Mouse (Mus musculus): ENCODE data around the gene Pkmyt1. TPM values are rescaled to one million over a fixed set of nuclear protein-coding genes. Genes with fewer than 3 reads are reported as not detected.

Pkmyt1 gene
- polyA plus RNA-seq, 1 experiment from 2014 or later = 13.9 TPM

DNA sequence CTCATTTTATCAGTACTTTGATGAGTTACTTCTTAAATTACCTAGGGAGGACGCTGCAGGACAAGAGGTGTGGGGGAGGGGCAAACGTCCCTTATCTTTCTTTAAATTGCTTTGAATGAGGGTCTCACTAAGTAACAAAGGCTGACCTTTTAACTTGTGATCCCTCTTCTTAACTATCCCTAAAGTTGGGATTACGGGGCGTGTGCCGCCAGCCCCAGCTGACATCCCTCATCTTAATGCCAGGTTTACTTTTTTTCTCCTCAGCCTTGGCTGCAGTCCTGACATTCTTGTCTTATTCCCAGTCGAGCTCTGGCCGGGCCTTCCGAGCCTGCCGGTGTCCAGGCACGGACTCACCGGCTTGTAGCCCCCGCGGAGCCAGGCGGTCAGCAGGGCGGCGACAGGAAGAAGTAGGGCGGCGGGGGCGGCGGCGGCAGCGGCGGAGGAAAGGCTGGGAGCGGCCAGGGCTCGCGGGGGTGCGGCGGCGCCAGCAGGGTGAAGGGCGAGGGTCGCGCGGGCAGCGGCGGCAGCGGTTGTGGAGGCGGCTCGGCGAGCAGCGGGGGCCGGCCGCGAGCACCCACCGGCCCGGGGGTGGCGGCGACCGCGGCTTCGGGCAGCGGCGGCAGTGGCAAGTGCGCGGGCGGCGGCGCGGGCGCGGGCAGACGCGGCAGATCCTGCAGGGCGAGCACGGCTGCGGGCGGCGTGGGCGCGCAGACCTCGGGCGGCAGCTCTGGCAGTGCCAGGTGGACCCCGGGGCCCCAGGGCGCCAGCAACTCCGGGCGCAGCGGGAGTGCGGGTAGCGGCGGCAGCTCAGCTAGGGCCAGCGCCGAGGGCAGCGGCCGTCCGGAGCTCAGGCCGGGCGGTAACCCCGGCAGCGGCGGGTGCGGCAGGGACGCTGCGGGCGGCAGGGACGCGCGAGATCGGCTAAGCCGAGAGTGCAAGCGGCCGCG is 26.7 kb upstream of the Pkmyt1 start:
- peak overlapping the region; percentile 41; the same call in 1 of the 2 replicates for H3K9ac ChIP-seq (replicated peaks)
- peaks cover 38% of the 10 kb centered on the region for H3K27me3 ChIP-seq (ENCODE audit: insufficient read depth, low read length)
- peaks cover 4% of the 10 kb centered on the region; the same call in 1 of the 2 replicates for H3K4me1 ChIP-seq (ENCODE audit: insufficient read depth)
- H3K4me3 ChIP-seq (ENCODE audit: low read depth, low read length) = peak overlapping the region; percentile 60
- WGBS (ENCODE audit: insufficient replicate concordance) = 2% methylated on average over 56 of the region's 101 CpGs
- no peak overlapping the region for H3K27ac ChIP-seq (ENCODE audit: low read depth)
- H3K4me2 ChIP-seq (ENCODE audit: low read depth, low read length) = peak overlapping the region; percentile 93
- TF ChIP-seq EP300 (IDR thresholded peaks at IDR 0.05; ENCODE audit: low read depth) (no peak), CTCF (IDR thresholded peaks at IDR 0.05; ENCODE audit: low read depth) (no peak)
- ATAC-seq (peak; percentile 76), DNase-seq (no peak)
- no peaks in the 10 kb centered on the region for H3K9me3 ChIP-seq (ENCODE audit: low read length)
- no peaks in the 10 kb centered on the region for H3K36me3 ChIP-seq (replicated peaks; ENCODE audit: insufficient read depth, low read length)

GRCm38 (mm10) chr17:23700079-23700478 is 26.1 kb upstream of the Pkmyt1 start:
- Histone ChIP-seq H3K4me1 (ENCODE audit: insufficient read depth) (peaks cover 4% of the 10 kb centered on the region; the same call in 1 of the 2 replicates), H3K4me2 (ENCODE audit: low read depth, low read length) (peak overlapping the region; percentile 93), H3K27ac (ENCODE audit: low read depth) (no peak overlapping the region), H3K4me3 (ENCODE audit: low read depth, low read length) (peak overlapping the region; percentile 60), H3K36me3 (replicated peaks; ENCODE audit: insufficient read depth, low read length) (no peaks in the 10 kb centered on the region), H3K9ac (replicated peaks) (no peak overlapping the region), H3K9me3 (ENCODE audit: low read length) (no peaks in the 10 kb centered on the region), H3K27me3 (ENCODE audit: insufficient read depth, low read length) (peaks cover 41% of the 10 kb centered on the region)
- TF ChIP-seq CTCF (IDR thresholded peaks at IDR 0.05; ENCODE audit: low read depth) (peak; percentile 76), EP300 (IDR thresholded peaks at IDR 0.05; ENCODE audit: low read depth) (no peak)
- 1% methylated on average over 13 of the region's 28 CpGs for WGBS (ENCODE audit: insufficient replicate concordance)
- DNase-seq (peak; percentile 79), ATAC-seq (peak; percentile 99)

DNA sequence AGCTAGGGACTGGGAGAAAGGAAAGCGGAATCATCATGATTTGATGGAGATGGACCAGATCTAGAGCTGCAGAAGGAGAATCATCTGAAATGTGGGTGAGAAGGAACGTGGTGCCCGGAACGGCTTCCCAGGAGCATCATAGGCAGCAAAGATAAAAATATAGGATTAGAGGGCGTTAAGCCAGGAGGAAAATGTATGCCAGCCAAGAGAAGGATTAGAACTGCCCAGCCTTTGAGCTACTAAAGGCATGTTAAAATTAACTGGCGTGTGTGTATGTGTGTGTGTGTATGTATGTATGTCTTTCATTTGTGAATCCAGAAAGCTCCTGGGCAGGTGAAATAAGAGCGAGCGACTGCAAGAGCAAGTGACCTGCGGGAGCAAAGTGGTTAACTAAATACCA is 22.8 kb upstream of the Pkmyt1 start:
- Histone ChIP-seq H3K27me3 (ENCODE audit: insufficient read depth, low read length) (peaks cover 36% of the 10 kb centered on the region), H3K36me3 (replicated peaks; ENCODE audit: insufficient read depth, low read length) (no peaks in the 10 kb centered on the region), H3K27ac (ENCODE audit: low read depth) (no peak overlapping the region), H3K4me1 (ENCODE audit: insufficient read depth) (peaks cover 4% of the 10 kb centered on the region; the same call in 1 of the 2 replicates), H3K9ac (replicated peaks) (no peak overlapping the region), H3K4me3 (ENCODE audit: low read depth, low read length) (no peak overlapping the region), H3K4me2 (ENCODE audit: low read depth, low read length) (no peak overlapping the region), H3K9me3 (ENCODE audit: low read length) (no peaks in the 10 kb centered on the region)
- WGBS (ENCODE audit: insufficient replicate concordance) = 79% methylated on average over 9 of the region's 9 CpGs
- TF ChIP-seq EP300 (IDR thresholded peaks at IDR 0.05; ENCODE audit: low read depth) (no peak), CTCF (IDR thresholded peaks at IDR 0.05; ENCODE audit: low read depth) (no peak)
- DNase-seq = no peak
- no peak for ATAC-seq

GRCm38 (mm10) chr17:23704741-23705140 is 21.4 kb upstream of the Pkmyt1 start:
- H3K27ac ChIP-seq (ENCODE audit: low read depth) = no peak overlapping the region
- 66% methylated on average over 7 of the region's 7 CpGs for whole genome bisulfite sequencing (ENCODE audit: insufficient replicate concordance)
- peaks cover 25% of the 10 kb centered on the region for H3K27me3 ChIP-seq (ENCODE audit: insufficient read depth, low read length)
- ATAC-seq = no peak
- H3K4me3 ChIP-seq (ENCODE audit: low read depth, low read length) = no peak overlapping the region
- H3K4me2 ChIP-seq (ENCODE audit: low read depth, low read length) = no peak overlapping the region
- DNase-seq = no peak
- peaks cover 3% of the 10 kb centered on the region; the same call in 1 of the 2 replicates for H3K4me1 ChIP-seq (ENCODE audit: insufficient read depth)
- H3K36me3 ChIP-seq (replicated peaks; ENCODE audit: insufficient read depth, low read length) = no peaks in the 10 kb centered on the region
- H3K9me3 ChIP-seq (ENCODE audit: low read length) = no peaks in the 10 kb centered on the region
- no peak overlapping the region for H3K9ac ChIP-seq (replicated peaks)
- TF ChIP-seq CTCF (IDR thresholded peaks at IDR 0.05; ENCODE audit: low read depth) (no peak), EP300 (IDR thresholded peaks at IDR 0.05; ENCODE audit: low read depth) (no peak)

GRCm38 (mm10) chr17:23705525-23706104 is 20.5 kb upstream of the Pkmyt1 start:
- 78% methylated on average over 7 of the region's 7 CpGs for WGBS (ENCODE audit: insufficient replicate concordance)

GRCm38 (mm10) chr17:23706212-23706611 is 19.9 kb upstream of the Pkmyt1 start:
- Histone ChIP-seq H3K27me3 (ENCODE audit: insufficient read depth, low read length) (peaks cover 12% of the 10 kb centered on the region; the same call in 1 of the 2 replicates), H3K9me3 (ENCODE audit: low read length) (no peaks in the 10 kb centered on the region), H3K4me3 (ENCODE audit: low read depth, low read length) (no peak overlapping the region), H3K4me2 (ENCODE audit: low read depth, low read length) (no peak overlapping the region), H3K36me3 (replicated peaks; ENCODE audit: insufficient read depth, low read length) (no peaks in the 10 kb centered on the region), H3K9ac (replicated peaks) (no peak overlapping the region), H3K4me1 (ENCODE audit: insufficient read depth) (no peaks in the 10 kb centered on the region), H3K27ac (ENCODE audit: low read depth) (no peak overlapping the region)
- peak; percentile 82 for DNase-seq
- TF ChIP-seq CTCF (IDR thresholded peaks at IDR 0.05; ENCODE audit: low read depth) (peak; percentile 92), EP300 (IDR thresholded peaks at IDR 0.05; ENCODE audit: low read depth) (no peak)
- WGBS (ENCODE audit: insufficient replicate concordance) = 0% methylated on average over 3 of the region's 3 CpGs
- peak; percentile 66 for ATAC-seq

More at GRCm38 (mm10) chr17:23705525-23706104, 20.5 kb upstream of the Pkmyt1 start:
- DNase-seq = no peak
- Histone ChIP-seq H3K4me2 (ENCODE audit: low read depth, low read length) (no peak overlapping the region), H3K27me3 (ENCODE audit: insufficient read depth, low read length) (peaks cover 17% of the 10 kb centered on the region), H3K4me3 (ENCODE audit: low read depth, low read length) (no peak overlapping the region), H3K36me3 (replicated peaks; ENCODE audit: insufficient read depth, low read length) (no peaks in the 10 kb centered on the region), H3K4me1 (ENCODE audit: insufficient read depth) (no peaks in the 10 kb centered on the region), H3K27ac (ENCODE audit: low read depth) (no peak overlapping the region), H3K9ac (replicated peaks) (no peak overlapping the region), H3K9me3 (ENCODE audit: low read length) (no peaks in the 10 kb centered on the region)
- no peak for ATAC-seq
- no peak for TF ChIP-seq EP300 (IDR thresholded peaks at IDR 0.05; ENCODE audit: low read depth)
- no peak for TF ChIP-seq CTCF (IDR thresholded peaks at IDR 0.05; ENCODE audit: low read depth)
